Mouse (Mus musculus): ENCODE results near the gene Cdhr2. TPM values are rescaled to one million over a fixed set of nuclear protein-coding genes. Genes with fewer than 3 reads are reported as not detected.

The Cdhr2 gene
- 0.16 and 0.23 TPM in 2 replicates for polyA plus RNA-seq (2012; rRNA removed)

DNA sequence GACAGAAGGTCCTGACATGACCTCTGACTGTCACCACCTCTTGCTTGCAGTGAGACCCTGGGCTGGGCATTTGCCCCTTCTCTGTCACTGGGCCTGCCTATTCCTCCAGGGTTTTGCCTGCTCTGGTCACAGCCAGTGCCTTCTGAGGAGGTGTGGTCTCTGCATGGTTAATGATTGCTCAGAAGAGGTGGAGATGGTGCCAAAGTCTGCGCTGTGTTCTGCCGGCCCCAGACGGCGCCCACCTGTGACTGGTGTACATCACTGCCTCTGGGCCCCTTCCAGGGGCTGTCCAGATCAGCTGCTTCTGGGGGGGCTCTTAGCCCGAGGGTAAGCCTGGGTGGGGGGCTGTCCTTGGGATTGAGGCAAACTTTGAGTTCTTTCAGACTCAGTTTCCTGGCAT is at the start of gene Cdhr2:
Gene Cdhr2 (plus strand): TSS at position 219 of the 400 bp plus-strand sequence.
- no peak for DNase-seq
- WGBS: 30% methylated on average over 5 of the region's 5 CpGs
- Histone ChIP-seq H3K4me1 (ENCODE audit: control insufficient read depth, insufficient read depth, low read length) (no peaks in the 10 kb centered on the region), H3K4me3 (replicated peaks; ENCODE audit: insufficient read depth, low read depth, low read length) (no peak within 1 kb of the TSS), H3K27me3 (ENCODE audit: control insufficient read depth, insufficient read depth, low read length) (no peaks in the 10 kb centered on the region), H3K27ac (ENCODE audit: insufficient read depth, low read length) (no peak within 1 kb of the TSS)
- no peak for TF ChIP-seq CTCF (IDR thresholded peaks at IDR 0.05; ENCODE audit: borderline replicate concordance, insufficient read depth, low read depth, low read length)
- no peak for TF ChIP-seq POLR2A (IDR thresholded peaks at IDR 0.05; ENCODE audit: borderline replicate concordance, insufficient read depth, low read length)

DNA sequence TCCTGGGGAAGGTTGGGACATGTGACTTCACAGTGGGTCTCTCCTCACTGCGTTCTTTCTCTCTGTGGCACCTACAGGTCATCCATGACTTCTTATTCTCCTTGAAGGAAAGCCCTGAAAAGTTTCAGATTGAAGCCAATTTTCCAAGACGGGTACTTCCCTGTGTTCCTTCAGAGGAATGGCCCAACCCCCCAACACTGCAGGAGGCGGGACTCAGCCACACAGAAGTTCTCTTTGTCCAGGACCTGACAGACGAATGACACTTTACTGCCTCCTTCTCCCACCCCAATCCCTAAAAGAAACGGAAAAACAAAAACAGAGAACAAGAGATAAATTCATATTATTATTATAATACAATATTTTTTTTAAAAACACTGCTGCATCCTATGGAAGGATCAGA is 40.4 kb upstream of the Cdhr2 start:
- no peaks in the 10 kb centered on the region for H3K4me1 ChIP-seq (ENCODE audit: control insufficient read depth, insufficient read depth, low read length)
- no peaks in the 10 kb centered on the region for H3K27me3 ChIP-seq (ENCODE audit: control insufficient read depth, insufficient read depth, low read length)
- 35% methylated on average over 5 of the region's 5 CpGs for WGBS
- TF ChIP-seq CTCF (IDR thresholded peaks at IDR 0.05; ENCODE audit: borderline replicate concordance, insufficient read depth, low read depth, low read length): no peak
- no peak for TF ChIP-seq POLR2A (IDR thresholded peaks at IDR 0.05; ENCODE audit: borderline replicate concordance, insufficient read depth, low read length)
- no peak for DNase-seq
- no peak overlapping the region for H3K4me3 ChIP-seq (replicated peaks; ENCODE audit: insufficient read depth, low read depth, low read length)
- H3K27ac ChIP-seq (ENCODE audit: insufficient read depth, low read length): no peak overlapping the region

DNA sequence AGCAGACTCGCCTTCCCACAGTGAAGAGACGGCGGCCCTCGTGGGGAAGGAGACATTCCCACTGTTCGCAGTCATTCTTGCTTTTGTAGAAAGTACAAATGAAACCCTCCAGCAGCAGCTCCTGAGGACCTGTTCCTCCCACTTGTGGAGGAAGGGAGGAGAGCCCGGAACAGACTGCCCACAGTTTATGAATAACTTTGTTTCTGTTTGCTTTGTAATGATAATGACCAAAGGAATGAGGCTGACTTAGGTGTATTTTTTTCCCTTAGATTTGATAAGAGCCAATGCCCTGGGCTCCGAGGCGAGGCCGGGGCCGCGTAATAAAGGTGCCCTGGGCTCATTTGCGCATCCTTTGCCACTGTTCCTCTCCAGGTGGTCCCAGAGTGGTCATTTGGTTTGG is 39.9 kb upstream of the Cdhr2 start:
- TF ChIP-seq POLR2A (IDR thresholded peaks at IDR 0.05; ENCODE audit: borderline replicate concordance, insufficient read depth, low read length) (no peak), CTCF (IDR thresholded peaks at IDR 0.05; ENCODE audit: borderline replicate concordance, insufficient read depth, low read depth, low read length) (no peak)
- DNase-seq: no peak
- 65% methylated on average over 12 of the region's 12 CpGs for WGBS

DNA sequence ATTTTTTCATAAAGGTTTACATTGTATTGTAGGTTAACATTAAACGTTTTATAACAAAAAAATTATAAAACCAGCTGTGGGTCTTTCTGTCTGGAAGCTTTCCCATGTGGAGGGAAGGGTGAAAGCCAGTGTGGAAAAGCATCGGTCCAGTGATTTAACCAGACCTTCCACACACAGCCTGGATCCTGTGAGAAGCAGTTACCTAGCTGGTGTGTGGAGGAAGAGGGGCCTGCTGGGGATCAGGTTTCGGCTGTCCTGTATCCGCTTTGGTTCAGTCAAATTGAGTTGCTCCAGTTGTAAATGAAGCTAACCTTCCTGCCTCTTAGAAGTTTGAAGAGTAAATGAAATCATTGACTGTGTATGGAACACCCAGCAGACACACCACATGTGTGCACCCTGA is 37.3 kb upstream of the Cdhr2 start:
- no peak overlapping the region for H3K4me3 ChIP-seq (replicated peaks; ENCODE audit: insufficient read depth, low read depth, low read length)
- WGBS: 88% methylated on average over 4 of the region's 4 CpGs
- DNase-seq: no peak
- H3K4me1 ChIP-seq (ENCODE audit: control insufficient read depth, insufficient read depth, low read length): no peaks in the 10 kb centered on the region
- H3K27me3 ChIP-seq (ENCODE audit: control insufficient read depth, insufficient read depth, low read length): no peaks in the 10 kb centered on the region
- TF ChIP-seq CTCF (IDR thresholded peaks at IDR 0.05; ENCODE audit: borderline replicate concordance, insufficient read depth, low read depth, low read length) (no peak), POLR2A (IDR thresholded peaks at IDR 0.05; ENCODE audit: borderline replicate concordance, insufficient read depth, low read length) (no peak)
- no peak overlapping the region for H3K27ac ChIP-seq (ENCODE audit: insufficient read depth, low read length)

More for the DNA sequence above, 39.9 kb upstream of the Cdhr2 start:
- Histone ChIP-seq H3K4me3 (replicated peaks; ENCODE audit: insufficient read depth, low read depth, low read length) (no peak overlapping the region), H3K27ac (ENCODE audit: insufficient read depth, low read length) (no peak overlapping the region), H3K27me3 (ENCODE audit: control insufficient read depth, insufficient read depth, low read length) (no peaks in the 10 kb centered on the region), H3K4me1 (ENCODE audit: control insufficient read depth, insufficient read depth, low read length) (no peaks in the 10 kb centered on the region)

DNA sequence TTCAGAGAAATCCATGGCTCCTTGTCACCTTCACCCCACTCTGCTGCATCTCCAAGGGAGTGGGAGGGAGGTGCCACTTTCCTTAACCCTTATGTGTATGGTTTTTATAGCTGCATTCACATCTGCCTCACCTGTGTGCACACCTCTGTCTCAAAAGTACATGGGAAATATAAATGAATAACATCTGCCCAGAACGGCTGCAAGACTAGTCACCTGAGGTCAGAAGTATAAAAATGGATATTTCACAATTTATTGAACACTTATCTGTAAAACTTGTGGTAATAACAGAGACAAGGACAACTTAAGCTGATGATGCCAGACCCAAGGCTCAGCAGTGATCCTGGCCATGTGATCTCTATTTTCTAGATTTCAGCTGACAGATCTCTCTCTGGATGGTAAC is 36.8 kb upstream of the Cdhr2 start:
- Histone ChIP-seq H3K27me3 (ENCODE audit: control insufficient read depth, insufficient read depth, low read length) (no peaks in the 10 kb centered on the region), H3K4me3 (replicated peaks; ENCODE audit: insufficient read depth, low read depth, low read length) (no peak overlapping the region), H3K27ac (ENCODE audit: insufficient read depth, low read length) (no peak overlapping the region), H3K4me1 (ENCODE audit: control insufficient read depth, insufficient read depth, low read length) (no peaks in the 10 kb centered on the region)
- no peak for DNase-seq
- no peak for TF ChIP-seq POLR2A (IDR thresholded peaks at IDR 0.05; ENCODE audit: borderline replicate concordance, insufficient read depth, low read length)
- TF ChIP-seq CTCF (IDR thresholded peaks at IDR 0.05; ENCODE audit: borderline replicate concordance, insufficient read depth, low read depth, low read length): no peak
- WGBS: 94% methylated on average over 1 of the region's 1 CpGs

DNA sequence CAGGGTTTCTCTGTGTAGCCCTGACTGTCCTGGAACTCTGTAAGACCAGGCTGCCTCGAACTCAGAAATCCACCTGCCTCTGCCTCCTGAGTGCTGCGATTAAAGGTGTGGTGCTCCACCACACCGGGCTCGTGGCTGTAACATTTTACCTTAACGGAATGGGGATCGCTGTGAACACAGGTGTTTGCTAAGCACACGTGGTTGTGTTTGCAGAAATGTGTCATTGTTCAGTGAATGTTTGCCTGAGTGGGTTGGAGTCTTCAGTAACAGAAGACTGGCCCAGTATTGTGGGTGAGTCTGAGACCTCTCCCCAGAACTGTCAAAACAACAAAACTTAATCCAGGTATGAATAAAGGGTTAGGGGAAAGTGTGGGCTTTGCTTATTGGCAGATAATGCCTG is 36.2 kb upstream of the Cdhr2 start:
- no peak for TF ChIP-seq CTCF (IDR thresholded peaks at IDR 0.05; ENCODE audit: borderline replicate concordance, insufficient read depth, low read depth, low read length)
- no peak for TF ChIP-seq POLR2A (IDR thresholded peaks at IDR 0.05; ENCODE audit: borderline replicate concordance, insufficient read depth, low read length)
- Histone ChIP-seq H3K4me1 (ENCODE audit: control insufficient read depth, insufficient read depth, low read length) (no peaks in the 10 kb centered on the region), H3K27me3 (ENCODE audit: control insufficient read depth, insufficient read depth, low read length) (no peaks in the 10 kb centered on the region), H3K27ac (ENCODE audit: insufficient read depth, low read length) (no peak overlapping the region), H3K4me3 (replicated peaks; ENCODE audit: insufficient read depth, low read depth, low read length) (no peak overlapping the region)
- no peak for DNase-seq
- WGBS: 95% methylated on average over 7 of the region's 7 CpGs

DNA sequence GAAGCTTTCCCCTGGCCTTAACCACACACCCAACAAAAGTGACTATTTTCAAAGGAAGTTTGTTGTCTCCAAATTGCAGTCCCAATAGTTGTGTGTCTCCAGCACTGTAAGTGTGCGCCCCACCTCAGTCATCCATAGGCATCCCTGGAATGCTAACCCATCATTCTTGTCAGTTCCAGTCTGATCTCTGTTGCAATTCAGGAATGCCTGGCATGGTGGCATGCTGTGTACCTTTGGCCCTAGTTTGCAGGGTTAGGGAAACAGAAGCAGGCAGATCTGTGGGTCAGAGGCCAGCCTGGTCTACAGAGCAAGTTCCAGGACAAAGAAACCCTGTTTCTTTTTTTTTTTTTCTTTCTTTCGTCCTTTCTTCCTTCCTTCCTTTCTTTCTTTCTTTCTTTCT is 30.8 kb upstream of the Cdhr2 start:
- TF ChIP-seq POLR2A (IDR thresholded peaks at IDR 0.05; ENCODE audit: borderline replicate concordance, insufficient read depth, low read length): no peak
- no peak for TF ChIP-seq CTCF (IDR thresholded peaks at IDR 0.05; ENCODE audit: borderline replicate concordance, insufficient read depth, low read depth, low read length)
- Histone ChIP-seq H3K4me3 (replicated peaks; ENCODE audit: insufficient read depth, low read depth, low read length) (no peak overlapping the region), H3K4me1 (ENCODE audit: control insufficient read depth, insufficient read depth, low read length) (no peaks in the 10 kb centered on the region), H3K27me3 (ENCODE audit: control insufficient read depth, insufficient read depth, low read length) (no peaks in the 10 kb centered on the region), H3K27ac (ENCODE audit: insufficient read depth, low read length) (no peak overlapping the region)
- WGBS: 71% methylated on average over 2 of the region's 2 CpGs
- no peak for DNase-seq

DNA sequence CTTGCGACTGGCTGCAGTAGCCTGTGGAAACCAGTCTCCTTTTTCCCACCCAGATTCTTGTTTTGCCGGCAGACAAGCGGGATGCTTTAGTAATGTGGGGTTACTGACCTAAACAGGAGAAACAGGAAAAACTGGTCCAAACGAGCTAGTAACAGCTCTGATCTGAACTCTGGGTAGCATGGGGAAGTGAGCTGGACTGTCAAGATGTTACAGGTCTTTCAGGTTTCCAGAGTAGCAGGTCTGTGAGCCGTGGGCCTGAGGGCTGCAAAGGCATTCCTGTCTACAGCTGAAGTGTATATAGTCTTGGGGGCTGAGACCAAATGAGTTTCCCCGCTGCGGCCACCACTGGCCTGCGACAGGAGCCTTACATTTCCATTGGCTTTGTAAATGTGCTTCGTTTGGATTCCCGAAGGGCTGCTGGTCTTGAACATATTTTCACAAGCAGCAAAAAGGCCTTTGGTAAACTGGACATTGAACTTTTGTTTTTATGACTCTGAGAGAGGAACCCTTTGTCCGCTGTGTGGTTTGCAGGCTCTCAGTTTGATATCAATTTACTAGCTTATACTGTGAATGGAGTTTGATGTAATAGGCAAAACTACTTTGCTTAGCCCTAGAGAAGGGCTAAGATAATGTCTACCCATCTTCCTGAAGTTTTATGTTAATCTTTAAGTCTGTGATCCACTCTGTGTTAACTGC is 25.2 kb upstream of the Cdhr2 start:
- DNase-seq: no peak
- 71% methylated on average over 11 of the region's 11 CpGs for WGBS
- H3K4me1 ChIP-seq (ENCODE audit: control insufficient read depth, insufficient read depth, low read length): no peaks in the 10 kb centered on the region
- H3K27me3 ChIP-seq (ENCODE audit: control insufficient read depth, insufficient read depth, low read length): no peaks in the 10 kb centered on the region
- no peak overlapping the region for H3K27ac ChIP-seq (ENCODE audit: insufficient read depth, low read length)
- TF ChIP-seq CTCF (IDR thresholded peaks at IDR 0.05; ENCODE audit: borderline replicate concordance, insufficient read depth, low read depth, low read length) (no peak), POLR2A (IDR thresholded peaks at IDR 0.05; ENCODE audit: borderline replicate concordance, insufficient read depth, low read length) (no peak)
- H3K4me3 ChIP-seq (replicated peaks; ENCODE audit: insufficient read depth, low read depth, low read length): no peak overlapping the region

Data from cerebellum, adult 2 months (tissue).